Mouse (Mus musculus): ENCODE measurements around the gene Adgrl2. TPM values are rescaled to one million over a fixed set of nuclear protein-coding genes. Genes with fewer than 3 reads are reported as not detected.

Adgrl2 gene
- total RNA-seq (2021) = 10 to 100 TPM; 57.2 to 57.6 TPM

GRCm38 (mm10) chr3:148990531-148991003 lies at the start of gene Adgrl2:
Gene Adgrl2 (minus strand): TSS chr3:148990555.
- intact Hi-C loops (cut with DNase I) = loop anchor here (2.0 to 5.0 kb wide), 3 partner anchors 52 to 454 kb away; no protein-coding TSS in a partner anchor
- no peak for DNase-seq (ENCODE audit: low spot score)

- intact Hi-C loops (cut with DNase I) = no loop called here
- peak; percentile 6 for DNase-seq (ENCODE audit: low spot score)
Measured at GRCm38 (mm10) chr3:149038771-149039170, 48.4 kb upstream of the Adgrl2 start.

GRCm38 (mm10) chr3:149019925-149020324 lies 29.6 kb upstream of the Adgrl2 start:
- DNase-seq (ENCODE audit: low spot score) = no peak
- intact Hi-C loops (cut with DNase I) = no loop called here

GRCm38 (mm10) chr3:149009311-149009710 lies 19.0 kb upstream of the Adgrl2 start:
- DNase-seq (ENCODE audit: low spot score) = no peak
- intact Hi-C loops (cut with DNase I) = no loop called here

DNA sequence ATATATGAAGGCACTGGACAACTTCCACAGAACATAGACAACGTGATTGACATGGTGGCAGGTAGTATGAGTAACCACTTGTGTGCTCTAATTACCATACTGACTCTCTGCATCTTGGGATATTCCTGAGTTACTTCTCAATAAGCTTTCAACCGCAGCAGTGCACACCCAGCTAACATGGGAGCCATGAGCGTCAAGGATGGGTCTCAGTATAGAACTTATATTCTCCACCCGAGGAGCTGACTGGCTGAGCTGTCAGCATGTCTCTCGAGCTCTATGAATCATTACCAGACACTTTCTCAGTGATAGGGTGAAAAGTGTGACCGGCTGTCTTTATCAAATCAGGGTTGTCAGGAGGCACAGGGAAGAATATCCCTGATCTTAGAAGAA lies 18.3 kb upstream of the Adgrl2 start:
- intact Hi-C loops (cut with DNase I) = no loop called here

DNA sequence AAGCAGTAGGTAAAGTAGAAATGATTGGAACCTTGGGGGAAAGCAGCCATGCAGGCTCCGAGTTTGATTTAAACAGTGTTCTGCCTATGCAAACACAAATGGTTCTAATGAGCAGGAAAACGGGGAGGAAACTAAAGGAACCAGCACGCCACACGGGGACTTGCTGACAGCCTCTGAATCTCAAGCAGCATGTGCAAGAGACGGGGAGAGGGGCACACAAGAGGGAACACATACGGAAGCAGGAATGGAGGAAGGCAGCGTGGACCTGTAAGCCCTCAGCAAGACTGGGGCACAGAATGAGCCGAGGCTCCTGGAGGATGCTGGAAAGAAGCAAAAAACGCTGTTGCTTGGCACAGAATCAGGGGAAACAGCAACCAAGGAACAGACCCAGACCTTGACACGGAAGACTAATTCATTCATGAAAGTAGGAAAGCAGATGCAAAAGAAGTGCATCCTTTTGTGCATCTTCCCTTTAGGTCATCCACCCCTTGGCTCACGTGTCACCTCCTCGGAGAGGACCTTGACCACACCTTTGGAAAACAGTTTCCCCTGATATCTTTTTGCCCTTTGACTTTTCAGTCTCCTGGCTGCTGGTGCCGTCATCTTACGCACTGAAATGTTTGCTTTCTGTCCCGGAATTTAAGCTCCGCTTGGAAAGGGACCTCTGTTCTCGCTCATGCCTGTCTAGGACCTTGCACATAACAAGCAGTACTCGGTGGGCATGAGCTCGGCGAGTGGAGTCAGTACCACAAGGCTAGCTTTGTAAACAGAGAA lies 17.7 kb upstream of the Adgrl2 start:
- no peak for DNase-seq (ENCODE audit: low spot score)
- intact Hi-C loops (cut with DNase I) = no loop called here

More for the DNA sequence above, 18.3 kb upstream of the Adgrl2 start:
- no peak for DNase-seq (ENCODE audit: low spot score)

DNA sequence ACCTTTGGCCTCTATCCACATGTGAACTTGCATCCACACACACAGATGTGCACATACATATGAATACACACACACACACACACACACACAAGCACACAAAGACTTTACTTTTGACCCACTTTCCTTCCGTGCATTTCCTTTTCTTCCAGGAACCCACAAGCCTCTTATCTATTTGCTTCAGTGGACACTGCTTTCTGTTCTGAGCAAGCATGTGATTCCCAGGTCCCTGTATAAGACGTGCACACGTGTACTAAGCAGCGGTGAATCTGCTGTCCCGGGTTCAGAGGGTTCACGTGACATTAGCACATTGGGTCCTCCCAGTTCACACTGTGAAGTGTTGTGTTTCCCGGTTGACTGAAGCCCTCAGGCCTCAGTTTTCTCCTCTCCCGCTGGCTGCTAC lies 11.0 kb upstream of the Adgrl2 start:
- intact Hi-C loops (cut with DNase I) = no loop called here
- DNase-seq (ENCODE audit: low spot score) = no peak

DNA sequence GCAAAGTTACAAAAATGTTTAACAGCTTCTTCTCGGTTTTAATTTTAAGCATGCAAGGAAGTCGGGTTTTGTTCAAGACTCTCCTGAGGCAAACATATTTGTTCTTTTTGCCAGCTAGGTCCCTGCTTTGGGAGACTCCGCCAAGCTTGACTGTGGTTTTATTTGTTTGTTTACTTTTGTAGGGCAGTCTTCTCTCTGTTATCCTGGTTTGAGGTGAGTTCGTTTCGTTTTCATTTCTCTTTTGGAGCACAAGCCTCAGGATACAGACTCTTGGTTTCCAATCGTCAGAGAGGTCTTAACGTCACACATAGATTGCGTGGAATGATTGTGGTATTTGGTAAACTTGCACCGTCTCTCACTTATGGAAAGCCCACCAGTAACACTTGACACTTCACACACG lies 8.3 kb upstream of the Adgrl2 start:
- intact Hi-C loops (cut with DNase I) = no loop called here
- no peak for DNase-seq (ENCODE audit: low spot score)

- DNase-seq (ENCODE audit: low spot score) = no peak
- intact Hi-C loops (cut with DNase I) = loop anchor here (2.0 to 5.0 kb wide), 3 partner anchors 51 to 454 kb away; no protein-coding TSS in a partner anchor
Measured at GRCm38 (mm10) chr3:148991056-148991455, 701 bp upstream of the Adgrl2 start.

GRCm38 (mm10) chr3:148989818-148990530 lies 381 bp downstream of the Adgrl2 start:
- intact Hi-C loops (cut with DNase I) = loop anchor here (2.0 to 10.0 kb wide), 8 partner anchors 52 to 647 kb away; no protein-coding TSS in a partner anchor

GRCm38 (mm10) chr3:148988996-148989817 lies 1.1 kb downstream of the Adgrl2 start:
- intact Hi-C loops (cut with DNase I) = loop anchor here (2.0 to 10.0 kb wide), 5 partner anchors 128 to 646 kb away; no protein-coding TSS in a partner anchor

More at GRCm38 (mm10) chr3:148989818-148990530, 381 bp downstream of the Adgrl2 start:
- peak; percentile 37 for DNase-seq (ENCODE audit: low spot score)

DNA sequence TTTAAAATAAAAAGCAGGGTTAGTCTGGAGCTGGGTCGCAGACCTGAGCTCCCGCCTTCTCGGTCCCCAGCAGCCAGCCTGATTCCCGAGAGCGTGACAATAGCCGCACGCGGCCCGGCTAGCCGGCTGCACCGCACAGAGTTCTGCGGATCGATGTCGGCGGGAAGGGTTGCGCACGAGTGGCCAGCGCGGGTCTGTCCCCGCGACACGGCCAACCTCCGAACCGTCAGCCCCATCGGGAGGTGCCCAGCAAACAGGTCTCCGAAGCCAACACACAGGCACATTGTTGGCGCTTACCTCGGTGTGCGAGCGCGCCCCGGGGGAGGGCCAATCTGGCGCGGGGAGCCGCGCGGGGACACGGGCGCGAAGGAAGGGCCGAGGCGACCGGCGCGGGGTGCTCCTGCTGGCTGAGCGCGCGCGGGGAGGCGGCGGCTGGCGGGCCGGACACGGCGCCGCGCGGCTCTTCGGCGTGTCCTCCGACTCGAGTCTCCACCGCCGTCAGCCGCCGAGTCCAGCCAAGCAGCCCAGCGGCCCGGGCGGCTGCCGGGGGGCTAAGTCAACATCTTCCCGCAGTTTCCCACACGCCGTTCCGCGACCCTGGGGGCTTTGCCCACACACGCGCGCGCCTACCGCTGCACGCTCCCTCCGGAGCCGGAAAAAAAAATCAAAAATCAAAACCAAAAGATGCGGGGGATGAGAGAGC lies 1.9 kb downstream of the Adgrl2 start:
- DNase-seq (ENCODE audit: low spot score) = no peak
- intact Hi-C loops (cut with DNase I) = loop anchor here (2.0 to 10.0 kb wide), 5 partner anchors 129 to 646 kb away; no protein-coding TSS in a partner anchor

More at GRCm38 (mm10) chr3:148988996-148989817, 1.1 kb downstream of the Adgrl2 start:
- peak; percentile 78 for DNase-seq (ENCODE audit: low spot score)

- intact Hi-C loops (cut with DNase I) = loop anchor here (2.0 to 10.0 kb wide), 6 partner anchors 79 to 645 kb away; no protein-coding TSS in a partner anchor
Measured at GRCm38 (mm10) chr3:148987591-148988292, 2.6 kb downstream of the Adgrl2 start.

DNA sequence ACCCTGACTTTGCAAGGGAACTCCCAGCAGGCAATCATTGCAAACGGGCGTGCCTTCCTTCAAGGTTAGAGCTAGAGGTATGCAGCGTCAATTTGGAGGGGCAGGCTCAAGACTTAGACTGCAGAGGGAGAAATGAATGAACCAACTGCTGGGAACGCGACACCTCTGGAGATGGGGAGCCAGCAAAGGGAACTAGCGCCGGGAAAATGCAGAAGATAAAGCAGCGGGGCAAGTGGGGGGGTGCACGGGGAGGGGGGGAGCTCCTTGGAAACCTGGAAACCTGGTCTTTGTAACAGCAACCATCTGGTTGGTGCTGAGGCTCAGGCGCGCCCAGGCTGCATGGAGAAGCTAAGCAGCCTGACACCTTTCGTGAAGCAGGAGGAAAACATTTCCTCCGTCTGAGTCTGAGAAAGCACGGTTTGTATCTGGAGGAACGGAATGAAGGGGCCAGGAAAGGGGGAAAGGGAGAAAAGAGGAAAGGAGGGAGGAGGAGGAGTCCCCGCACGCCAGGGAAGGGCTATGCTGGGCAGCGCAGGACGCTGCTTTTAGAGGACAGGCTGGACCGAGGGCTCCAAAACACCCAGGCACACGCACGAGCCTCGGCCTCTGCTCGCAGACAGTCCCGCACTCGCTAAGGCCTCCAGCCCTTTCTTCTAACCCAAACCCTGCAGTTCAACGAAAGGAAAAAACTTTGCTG lies 3.3 kb downstream of the Adgrl2 start:
- intact Hi-C loops (cut with DNase I) = loop anchor here (2.0 to 10.0 kb wide), 4 partner anchors 78 to 302 kb away; no protein-coding TSS in a partner anchor
- DNase-seq (ENCODE audit: low spot score) = no peak

More at GRCm38 (mm10) chr3:148987591-148988292, 2.6 kb downstream of the Adgrl2 start:
- DNase-seq (ENCODE audit: low spot score) = peak; percentile 72

GRCm38 (mm10) chr3:148986296-148986893 lies 4.0 kb downstream of the Adgrl2 start:
- DNase-seq (ENCODE audit: low spot score) = no peak

GRCm38 (mm10) chr3:148984326-148984725 lies 6.0 kb downstream of the Adgrl2 start:
- no peak for DNase-seq (ENCODE audit: low spot score)
- intact Hi-C loops (cut with DNase I) = loop anchor here (10.0 kb wide), 1 partner anchor 300 kb away; no protein-coding TSS in a partner anchor

More at GRCm38 (mm10) chr3:148986296-148986893, 4.0 kb downstream of the Adgrl2 start:
- intact Hi-C loops (cut with DNase I) = loop anchor here (2.0 to 10.0 kb wide), 4 partner anchors 78 to 302 kb away; no protein-coding TSS in a partner anchor

- DNase-seq (ENCODE audit: low spot score) = no peak
- intact Hi-C loops (cut with DNase I) = loop anchor here (10.0 kb wide), 1 partner anchor 298 kb away; no protein-coding TSS in a partner anchor
Measured at GRCm38 (mm10) chr3:148982370-148982769, 8.0 kb downstream of the Adgrl2 start.

All from heart, postnatal 25 days (tissue).